Mouse (Mus musculus): ENCODE results near the gene Fbxo24. TPM values are rescaled to one million over a fixed set of nuclear protein-coding genes. Genes with fewer than 3 reads are reported as not detected.
"Not testable (repeated sequence)": the region's sequence is repeated elsewhere in the genome, so short reads cannot be mapped to it uniquely, and the experiment has no call there.

Gene Fbxo24
- total and polyA plus RNA-seq, 2 experiments from 2014 or later: 0.18 to 0.26 TPM

- 37% methylated on average over 3 of the region's 3 CpGs for WGBS
Observed at GRCm38 (mm10) chr5:137630602-137631001, 1.8 kb upstream of the Fbxo24 start.

GRCm38 (mm10) chr5:137629906-137630545 is 1.2 kb upstream of the Fbxo24 start:
- peaks cover 9% of the 10 kb centered on the region for H3K36me3 ChIP-seq (ENCODE audit: insufficient read depth, low read length)
- no peak for ATAC-seq
- peak overlapping the region; percentile 99 for H3K4me2 ChIP-seq (ENCODE audit: low read depth, low read length)
- H3K4me1 ChIP-seq (ENCODE audit: insufficient read depth, low read length): peaks cover 18% of the 10 kb centered on the region
- H3K4me3 ChIP-seq (ENCODE audit: low read length): peak overlapping the region; percentile 89
- peak overlapping the region; percentile 54; the same call in 1 of the 2 replicates for H3K27ac ChIP-seq
- DNase-seq (ENCODE audit: low spot score): no peak
- H3K9me3 ChIP-seq (ENCODE audit: low read length): no peaks in the 10 kb centered on the region
- H3K9ac ChIP-seq (replicated peaks; ENCODE audit: low read length): peak overlapping the region; percentile 90
- 27% methylated on average over 6 of the region's 6 CpGs for WGBS
- TF ChIP-seq CTCF (IDR thresholded peaks at IDR 0.05; ENCODE audit: low read depth): no peak
- H3K27me3 ChIP-seq (ENCODE audit: insufficient read depth, low read length): no peaks in the 10 kb centered on the region

More at GRCm38 (mm10) chr5:137630602-137631001, 1.8 kb upstream of the Fbxo24 start:
- no peak for DNase-seq (ENCODE audit: low spot score)
- Histone ChIP-seq H3K4me1 (ENCODE audit: insufficient read depth, low read length) (peaks cover 18% of the 10 kb centered on the region), H3K27me3 (ENCODE audit: insufficient read depth, low read length) (no peaks in the 10 kb centered on the region), H3K27ac (peak overlapping the region; percentile 54), H3K9ac (replicated peaks; ENCODE audit: low read length) (peak overlapping the region; percentile 90; the same call in 1 of the 2 replicates), H3K36me3 (ENCODE audit: insufficient read depth, low read length) (peaks cover 15% of the 10 kb centered on the region), H3K4me2 (ENCODE audit: low read depth, low read length) (peak overlapping the region; percentile 99), H3K4me3 (ENCODE audit: low read length) (no peak overlapping the region; the same call in 1 of the 2 replicates), H3K9me3 (ENCODE audit: low read length) (no peaks in the 10 kb centered on the region)
- ATAC-seq: no peak
- TF ChIP-seq CTCF (IDR thresholded peaks at IDR 0.05; ENCODE audit: low read depth): no peak

DNA sequence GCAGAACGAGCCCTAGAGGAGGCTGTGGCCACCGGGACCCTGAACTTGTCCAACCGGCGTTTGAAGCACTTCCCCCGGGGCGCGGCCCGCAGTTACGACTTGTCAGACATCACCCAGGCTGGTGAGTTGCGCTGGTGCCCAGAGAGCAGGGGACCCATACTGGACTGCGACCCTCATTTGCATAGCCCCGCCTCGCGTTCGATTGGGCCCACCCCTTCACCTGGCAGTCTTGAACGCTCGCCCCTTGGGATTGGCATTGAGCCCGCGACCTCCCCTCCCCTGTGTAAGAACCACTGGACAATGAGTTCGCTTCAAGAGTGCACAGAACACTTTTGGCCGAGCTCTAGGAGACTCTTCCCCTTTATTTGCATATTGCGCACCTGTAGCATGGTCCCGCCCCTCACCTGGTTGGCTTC is 512 bp upstream of the Fbxo24 start:
- WGBS: under 1% methylated on average over 23 of the region's 23 CpGs
- DNase-seq (ENCODE audit: low spot score): peak; percentile 57
- H3K4me2 ChIP-seq (ENCODE audit: low read depth, low read length): peak overlapping the region; percentile 99
- TF ChIP-seq CTCF (IDR thresholded peaks at IDR 0.05; ENCODE audit: low read depth): no peak
- peak; percentile 4; the same call in 1 of the 2 replicates for ATAC-seq
- peak overlapping the region; percentile 90 for H3K27ac ChIP-seq
- peaks cover 18% of the 10 kb centered on the region for H3K4me1 ChIP-seq (ENCODE audit: insufficient read depth, low read length)
- H3K9me3 ChIP-seq (ENCODE audit: low read length): no peaks in the 10 kb centered on the region
- peaks cover 9% of the 10 kb centered on the region; the same call in 1 of the 2 replicates for H3K36me3 ChIP-seq (ENCODE audit: insufficient read depth, low read length)
- no peaks in the 10 kb centered on the region for H3K27me3 ChIP-seq (ENCODE audit: insufficient read depth, low read length)
- H3K9ac ChIP-seq (replicated peaks; ENCODE audit: low read length): peak overlapping the region; percentile 90
- peak overlapping the region; percentile 89 for H3K4me3 ChIP-seq (ENCODE audit: low read length)

- Histone ChIP-seq H3K27me3 (ENCODE audit: insufficient read depth, low read length) (no peaks in the 10 kb centered on the region), H3K27ac (peak overlapping the region; percentile 88), H3K4me3 (ENCODE audit: low read length) (peak overlapping the region; percentile 89), H3K36me3 (ENCODE audit: insufficient read depth, low read length) (no peaks in the 10 kb centered on the region), H3K9me3 (ENCODE audit: low read length) (no peaks in the 10 kb centered on the region), H3K9ac (replicated peaks; ENCODE audit: low read length) (peak overlapping the region; percentile 64), H3K4me2 (ENCODE audit: low read depth, low read length) (peak overlapping the region; percentile 79), H3K4me1 (ENCODE audit: insufficient read depth, low read length) (peaks cover 18% of the 10 kb centered on the region)
- ATAC-seq: no peak
- WGBS: 2% methylated on average over 9 of the region's 9 CpGs
- peak; percentile 12; the same call in 1 of the 2 replicates for TF ChIP-seq CTCF (IDR thresholded peaks at IDR 0.05; ENCODE audit: low read depth)
- DNase-seq (ENCODE audit: low spot score): no peak
Observed at GRCm38 (mm10) chr5:137627991-137628390, 811 bp downstream of the Fbxo24 start.

DNA sequence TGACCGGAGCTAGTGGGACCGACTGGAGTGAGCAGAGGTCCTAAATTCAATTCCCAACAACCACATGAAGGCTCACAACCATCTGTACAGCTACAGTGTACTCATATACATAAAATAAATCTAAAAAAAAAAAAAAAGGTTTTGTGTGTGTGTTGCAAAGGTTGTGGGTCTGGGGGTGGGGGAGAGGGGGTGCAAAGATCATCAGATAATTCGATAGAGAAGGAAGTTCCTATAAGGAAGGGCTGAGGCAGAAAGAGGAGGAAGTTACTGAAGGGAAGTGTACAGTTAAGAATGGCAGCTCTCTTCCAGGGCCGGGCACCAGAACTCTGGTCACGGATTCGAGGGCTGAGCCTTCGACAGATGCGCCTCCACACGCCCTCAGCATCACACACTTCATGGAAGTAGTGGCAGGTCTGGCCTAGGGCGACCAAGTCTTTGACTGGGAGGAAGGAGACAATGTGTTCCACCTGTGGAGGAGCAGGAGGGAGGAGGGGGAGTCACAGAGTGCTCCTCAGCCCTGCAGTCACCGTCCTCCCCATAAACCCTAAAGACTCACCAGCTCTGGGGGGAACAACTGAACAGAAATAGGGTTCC is 4.8 kb downstream of the Fbxo24 start:
- 91% methylated on average over 11 of the region's 11 CpGs for WGBS
- Histone ChIP-seq H3K4me2 (ENCODE audit: low read depth, low read length) (no peak overlapping the region), H3K36me3 (ENCODE audit: insufficient read depth, low read length) (no peaks in the 10 kb centered on the region), H3K27ac (no peak overlapping the region), H3K4me3 (ENCODE audit: low read length) (no peak overlapping the region), H3K9ac (replicated peaks; ENCODE audit: low read length) (no peak overlapping the region), H3K9me3 (ENCODE audit: low read length) (no peaks in the 10 kb centered on the region), H3K27me3 (ENCODE audit: insufficient read depth, low read length) (no peaks in the 10 kb centered on the region), H3K4me1 (ENCODE audit: insufficient read depth, low read length) (no peaks in the 10 kb centered on the region)
- ATAC-seq (no peak), DNase-seq (ENCODE audit: low spot score) (no peak)
- TF ChIP-seq CTCF (IDR thresholded peaks at IDR 0.05; ENCODE audit: low read depth): no peak

DNA sequence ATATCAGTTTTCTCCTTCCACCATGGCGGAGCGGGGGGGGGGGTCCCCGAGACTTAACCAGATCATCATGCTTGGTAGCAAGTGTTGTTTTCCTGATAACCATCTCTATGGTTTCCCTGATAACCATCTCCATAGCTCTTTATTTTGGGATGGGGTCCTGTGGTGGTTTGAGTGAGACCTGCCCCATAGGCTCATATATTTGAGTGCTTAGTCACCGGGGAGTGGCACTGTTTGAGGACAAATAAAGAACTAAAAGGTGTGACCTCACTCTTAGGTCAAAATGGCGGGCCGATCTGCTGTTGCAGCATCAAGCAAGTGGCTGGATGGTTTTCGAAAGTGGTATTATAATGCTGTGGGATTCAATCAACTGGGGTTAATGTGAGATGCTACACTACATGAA is 13.5 kb downstream of the Fbxo24 start:
- 91% methylated on average over 7 of the region's 7 CpGs for WGBS
- no peak overlapping the region for H3K27ac ChIP-seq
- ATAC-seq: no peak
- no peaks in the 10 kb centered on the region for H3K27me3 ChIP-seq (ENCODE audit: insufficient read depth, low read length)
- no peaks in the 10 kb centered on the region for H3K4me1 ChIP-seq (ENCODE audit: insufficient read depth, low read length)
- H3K9me3 ChIP-seq (ENCODE audit: low read length): no peaks in the 10 kb centered on the region
- no peak for DNase-seq (ENCODE audit: low spot score)
- H3K4me3 ChIP-seq (ENCODE audit: low read length): no peak overlapping the region
- no peak overlapping the region for H3K4me2 ChIP-seq (ENCODE audit: low read depth, low read length)
- no peak overlapping the region for H3K9ac ChIP-seq (replicated peaks; ENCODE audit: low read length)
- no peaks in the 10 kb centered on the region for H3K36me3 ChIP-seq (ENCODE audit: insufficient read depth, low read length)
- TF ChIP-seq CTCF (IDR thresholded peaks at IDR 0.05; ENCODE audit: low read depth): no peak

DNA sequence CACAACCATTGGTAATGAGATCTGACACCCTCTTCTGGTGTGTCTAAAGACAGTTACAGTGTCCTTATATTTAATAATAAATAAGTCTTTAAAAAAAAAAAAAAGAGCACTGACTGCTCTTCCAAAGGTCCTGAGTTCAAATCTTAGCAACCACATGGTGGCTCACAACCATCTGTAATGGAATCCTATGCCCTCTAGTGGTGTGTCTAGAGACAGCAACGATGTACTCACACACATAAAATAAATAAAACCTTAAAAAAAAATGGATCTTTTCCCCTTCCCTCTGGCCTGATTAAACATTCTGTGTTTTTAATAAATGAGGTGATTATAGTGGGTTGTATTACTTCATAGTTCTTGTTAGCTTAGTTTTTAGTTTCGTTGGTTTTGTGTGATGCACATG is 13.9 kb downstream of the Fbxo24 start:
- H3K9ac ChIP-seq (replicated peaks; ENCODE audit: low read length); ATAC-seq; DNase-seq (ENCODE audit: low spot score); H3K4me3 ChIP-seq (ENCODE audit: low read length); H3K27me3 ChIP-seq (ENCODE audit: insufficient read depth, low read length); H3K27ac ChIP-seq; H3K4me2 ChIP-seq (ENCODE audit: low read depth, low read length); H3K4me1 ChIP-seq (ENCODE audit: insufficient read depth, low read length); H3K36me3 ChIP-seq (ENCODE audit: insufficient read depth, low read length); H3K9me3 ChIP-seq (ENCODE audit: low read length): not testable (repeated sequence)
- WGBS: 91% methylated on average over 2 of the region's 2 CpGs

All from hindbrain, postnatal 0 days (tissue).